Mouse (Mus musculus) olfactory bulb, adult 2 months (tissue): ENCODE data around the gene Cfap43.

Source experiments
- CTCF ChIP-seq: fragments of 200-500 bp; IDR thresholded peaks from 2 replicates; pipeline ENCODE4 v1.5.1; 2012; ENCODE audit warnings: low read depth, mild to moderate bottlenecking, low read length, moderate library complexity; ENCODE audit not compliant: insufficient read depth
- POLR2A ChIP-seq: fragments of 200-500 bp; IDR thresholded peaks from 2 replicates; pipeline ENCODE4 v1.6.1; 2012; ENCODE audit warnings: mild to moderate bottlenecking, low read depth, low read length, moderate library complexity; ENCODE audit not compliant: insufficient read depth

DNA sequence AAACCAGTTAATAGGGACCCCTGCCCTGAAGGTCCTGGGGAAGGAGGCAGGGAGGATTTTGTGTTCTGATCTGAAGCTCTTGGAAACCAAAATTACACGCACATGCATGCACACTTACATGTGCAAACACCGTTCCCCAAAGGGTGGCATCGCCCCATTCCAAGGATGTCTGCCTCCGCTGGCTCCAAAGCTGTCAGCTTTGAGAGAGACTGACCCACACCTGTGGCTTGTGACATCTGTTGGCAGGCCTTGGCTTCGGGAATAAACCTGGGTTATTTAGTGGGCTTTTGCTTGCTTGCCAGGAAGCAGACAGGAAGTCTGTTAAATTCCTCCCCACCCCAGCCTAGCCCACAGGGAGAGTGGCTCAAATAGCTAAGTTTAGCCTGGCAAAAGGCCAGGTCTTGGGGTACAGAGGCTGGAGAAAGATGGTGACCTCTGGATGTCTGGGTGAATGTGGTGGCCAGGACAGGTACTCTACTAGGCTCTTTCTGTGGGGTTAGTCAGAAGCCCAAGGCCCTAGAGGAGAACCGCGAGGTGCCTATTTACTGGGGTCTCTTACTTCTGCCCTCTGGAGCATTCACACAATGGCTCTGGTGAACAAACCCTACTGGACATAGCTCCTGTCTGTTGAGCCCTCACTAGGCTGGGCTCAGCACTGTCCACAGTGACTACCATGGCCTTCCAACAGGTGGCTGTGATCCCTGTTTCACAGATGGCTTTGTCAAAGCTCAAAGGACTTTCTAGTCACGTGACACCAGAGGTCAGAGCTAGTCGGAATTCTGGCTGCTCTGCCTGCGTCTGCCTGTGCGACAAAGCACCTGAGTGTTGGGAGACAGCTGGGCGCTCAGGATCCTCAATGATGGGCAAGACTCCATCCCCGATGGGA is 16.5 kb downstream of the Cfap43 start:
- TF ChIP-seq CTCF (no peak), POLR2A (no peak)
